Comparison of ENCODE assay signal across 10 mouse cellular contexts in the genomic region with DNA sequence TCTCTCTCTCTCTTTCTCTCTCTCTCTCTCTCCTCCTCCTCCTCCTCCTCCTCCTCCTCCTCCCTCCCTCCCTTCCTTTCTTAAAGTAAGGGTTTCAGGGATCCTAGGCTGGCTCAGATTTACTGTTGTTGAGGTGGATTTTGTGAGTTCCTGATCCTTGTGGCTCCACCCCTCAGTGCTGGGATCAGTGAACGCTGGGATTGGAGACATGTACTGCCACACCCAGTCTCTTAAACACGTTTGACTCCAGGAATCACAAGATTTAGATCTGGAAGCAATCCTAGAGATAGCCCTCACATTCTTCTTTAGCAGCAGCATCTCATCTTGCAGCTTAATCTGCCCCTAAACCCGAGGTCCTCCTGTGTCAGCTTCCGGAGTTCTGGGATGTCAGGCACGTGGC.
"Had no signal": no experiment of that assay in that cellular context is flagged by ENCODE, and none has a peak within 500 bp of the region (broad histone marks: within the 10 kb centered on the region; RNA-seq: fewer than 3 reads in every experiment).

No protein-coding gene starts in this region.

- H3K4me3 ChIP-seq: layer of hippocampus, adult 2 months; limb, embryonic 13.5 days; midbrain, embryonic 13.5 days had no signal

- H3K27ac ChIP-seq: kidney, postnatal 0 days; layer of hippocampus, adult 2 months; limb, embryonic 13.5 days; liver, embryonic 14.5 days; midbrain, embryonic 13.5 days had no signal

- H3K9me3 ChIP-seq: limb, embryonic 13.5 days; midbrain, embryonic 13.5 days had no signal

- H3K27me3 ChIP-seq: limb, embryonic 13.5 days; midbrain, embryonic 13.5 days had no signal

- DNase-seq: kidney, adult 2 months; kidney, postnatal 4 days; lung, adult 18-20 months; right cerebral cortex, postnatal 14 days; thymus, postnatal 36 days had no signal

- ATAC-seq: midbrain, embryonic 13.5 days had no signal

- H3K4me2 ChIP-seq: limb, embryonic 13.5 days; midbrain, embryonic 13.5 days had no signal

- H3K9ac ChIP-seq: liver, embryonic 14.5 days; midbrain, embryonic 13.5 days had no signal
